Mouse (Mus musculus): ENCODE data around the gene Elk3. TPM values are rescaled to one million over a fixed set of nuclear protein-coding genes. Genes with fewer than 3 reads are reported as not detected.
A peak's percentile ranks its signal among the peaks of the same experiment; 100 is the strongest.

The Elk3 gene
- polyA plus RNA-seq, 1 experiment, result 10.8 TPM

DNA sequence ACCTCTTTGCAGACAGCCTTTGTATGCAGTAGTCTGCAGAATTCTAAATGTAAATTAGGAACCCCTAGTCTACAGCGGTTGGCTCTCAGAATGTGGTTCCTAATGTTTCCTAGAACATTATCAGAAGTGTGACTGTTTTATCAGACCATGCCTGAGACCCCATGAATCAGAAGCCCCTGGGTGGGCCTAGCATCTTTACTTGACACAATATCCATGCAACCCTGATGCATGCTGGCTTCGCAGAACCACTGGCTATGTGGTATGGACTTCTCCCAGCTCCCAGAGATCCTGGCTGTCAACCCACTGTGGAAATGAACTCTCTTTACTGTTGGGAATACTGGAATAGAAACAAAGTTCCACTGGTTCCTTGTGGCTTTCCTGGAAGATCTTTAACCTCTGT, 58.3 kb downstream of the Elk3 start:
- no peak overlapping the region for H3K4me3 ChIP-seq (ENCODE audit: low read depth, low read length)
- TF ChIP-seq CTCF (IDR thresholded peaks at IDR 0.05; ENCODE audit: extremely low read depth, insufficient read length, insufficient replicate concordance, low read depth, low read length), result no peak
- no peak for TF ChIP-seq POLR2A (IDR thresholded peaks at IDR 0.05; ENCODE audit: low read depth, low read length)
- H3K4me1 ChIP-seq (ENCODE audit: control insufficient read depth, insufficient read depth, insufficient read length, low read length), result no peaks in the 10 kb centered on the region
- H3K36me3 ChIP-seq (ENCODE audit: control insufficient read depth, insufficient read depth, low read length), result no peaks in the 10 kb centered on the region
- WGBS, result 96% methylated on average over 2 of the region's 2 CpGs
- H3K27me3 ChIP-seq (ENCODE audit: control insufficient read depth, insufficient read depth, low read length), result no peaks in the 10 kb centered on the region
- H3K27ac ChIP-seq (ENCODE audit: insufficient read depth, low read depth, low read length), result no peak overlapping the region

DNA sequence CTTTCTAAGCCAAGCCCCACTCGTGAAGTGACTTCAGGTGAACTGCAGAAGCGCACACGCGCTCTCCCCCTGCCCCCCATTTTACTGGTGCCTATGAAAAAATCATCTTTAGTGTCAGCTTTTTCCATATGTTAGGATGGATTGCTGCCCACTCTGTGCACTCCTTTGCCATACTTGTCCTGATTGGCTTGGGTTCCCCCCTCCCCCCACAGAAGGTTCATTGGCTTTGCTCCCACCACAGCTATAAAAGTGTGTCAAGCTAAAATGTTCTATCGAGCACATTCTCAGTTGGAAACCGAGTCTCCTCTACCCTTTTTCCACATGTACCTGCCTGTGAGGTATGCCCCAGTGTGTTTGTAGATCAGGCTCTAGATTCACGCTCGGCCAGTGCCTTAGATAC, 59.5 kb downstream of the Elk3 start:
- WGBS, result 69% methylated on average over 8 of the region's 8 CpGs
- no peak for TF ChIP-seq CTCF (IDR thresholded peaks at IDR 0.05; ENCODE audit: extremely low read depth, insufficient read length, insufficient replicate concordance, low read depth, low read length)
- no peak for TF ChIP-seq POLR2A (IDR thresholded peaks at IDR 0.05; ENCODE audit: low read depth, low read length)
- 0 out of 2 replicates have a peak overlapping the region, but pooled peaks have one; percentile 2 for H3K27ac ChIP-seq (ENCODE audit: insufficient read depth, low read depth, low read length)

DNA sequence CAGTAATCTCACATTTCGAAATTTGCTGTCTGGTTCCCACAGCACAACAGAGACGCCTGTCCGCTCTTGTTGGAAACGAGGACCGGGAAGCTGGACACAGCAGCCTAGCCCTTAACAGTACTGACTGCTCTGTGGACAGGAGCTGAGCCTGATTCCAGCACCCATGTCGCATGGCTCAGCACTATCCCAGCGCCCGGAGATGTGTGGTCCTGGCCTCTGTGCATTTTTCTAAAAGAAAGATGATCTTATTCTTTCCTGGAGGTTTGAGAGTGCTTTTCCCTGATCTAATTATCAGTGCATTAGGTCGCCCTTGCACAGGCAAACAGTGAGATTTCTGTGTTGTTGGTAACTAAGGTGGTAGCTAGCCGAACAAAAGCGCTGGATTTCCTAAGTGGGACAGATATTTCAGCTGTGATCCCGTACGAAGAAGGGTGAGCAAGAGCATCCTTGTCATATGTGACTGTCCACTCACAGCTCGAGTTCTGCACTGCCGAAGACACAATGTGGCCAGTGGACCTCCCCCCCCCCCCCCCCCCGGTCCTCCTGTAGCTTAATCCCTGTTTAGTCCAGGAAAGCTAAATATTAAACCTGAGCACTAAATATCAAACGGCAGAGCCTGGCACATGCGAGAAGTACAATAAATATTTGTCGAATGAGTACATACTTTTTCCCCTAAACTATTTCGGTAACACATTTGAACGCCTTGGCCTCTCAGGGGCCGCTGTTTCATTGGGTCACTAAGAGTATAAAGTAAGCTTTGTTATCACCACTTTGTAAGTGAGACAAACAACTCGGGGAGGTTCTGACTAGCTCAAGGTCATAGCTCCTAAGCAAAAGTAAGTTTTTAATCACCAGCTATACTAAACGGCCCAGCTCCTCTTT, 60.3 kb downstream of the Elk3 start:
- H3K4me1 ChIP-seq (ENCODE audit: control insufficient read depth, insufficient read depth, insufficient read length, low read length), result no peaks in the 10 kb centered on the region
- H3K4me3 ChIP-seq (ENCODE audit: low read depth, low read length), result no peak overlapping the region
- H3K36me3 ChIP-seq (ENCODE audit: control insufficient read depth, insufficient read depth, low read length), result no peaks in the 10 kb centered on the region
- H3K27ac ChIP-seq (ENCODE audit: insufficient read depth, low read depth, low read length), result no peak overlapping the region; the same call in 1 of the 2 replicates
- WGBS, result 35% methylated on average over 24 of the region's 24 CpGs
- no peak for TF ChIP-seq POLR2A (IDR thresholded peaks at IDR 0.05; ENCODE audit: low read depth, low read length)
- TF ChIP-seq CTCF (IDR thresholded peaks at IDR 0.05; ENCODE audit: extremely low read depth, insufficient read length, insufficient replicate concordance, low read depth, low read length), result no peak
- no peaks in the 10 kb centered on the region for H3K27me3 ChIP-seq (ENCODE audit: control insufficient read depth, insufficient read depth, low read length)

More for the DNA sequence above, 59.5 kb downstream of the Elk3 start:
- Histone ChIP-seq H3K4me3 (ENCODE audit: low read depth, low read length) (no peak overlapping the region), H3K4me1 (ENCODE audit: control insufficient read depth, insufficient read depth, insufficient read length, low read length) (no peaks in the 10 kb centered on the region), H3K36me3 (ENCODE audit: control insufficient read depth, insufficient read depth, low read length) (no peaks in the 10 kb centered on the region), H3K27me3 (ENCODE audit: control insufficient read depth, insufficient read depth, low read length) (no peaks in the 10 kb centered on the region)

- TF ChIP-seq CTCF (IDR thresholded peaks at IDR 0.05; ENCODE audit: extremely low read depth, insufficient read length, insufficient replicate concordance, low read depth, low read length) (no peak), POLR2A (IDR thresholded peaks at IDR 0.05; ENCODE audit: low read depth, low read length) (no peak)
- no peaks in the 10 kb centered on the region for H3K27me3 ChIP-seq (ENCODE audit: control insufficient read depth, insufficient read depth, low read length)
- no peak overlapping the region for H3K4me3 ChIP-seq (ENCODE audit: low read depth, low read length)
- no peaks in the 10 kb centered on the region for H3K36me3 ChIP-seq (ENCODE audit: control insufficient read depth, insufficient read depth, low read length)
- no peak overlapping the region for H3K27ac ChIP-seq (ENCODE audit: insufficient read depth, low read depth, low read length)
- 72% methylated on average over 7 of the region's 7 CpGs for WGBS
- no peaks in the 10 kb centered on the region for H3K4me1 ChIP-seq (ENCODE audit: control insufficient read depth, insufficient read depth, insufficient read length, low read length)
Measured at GRCm38 (mm10) chr10:93249901-93250300, 61.0 kb downstream of the Elk3 start.

DNA sequence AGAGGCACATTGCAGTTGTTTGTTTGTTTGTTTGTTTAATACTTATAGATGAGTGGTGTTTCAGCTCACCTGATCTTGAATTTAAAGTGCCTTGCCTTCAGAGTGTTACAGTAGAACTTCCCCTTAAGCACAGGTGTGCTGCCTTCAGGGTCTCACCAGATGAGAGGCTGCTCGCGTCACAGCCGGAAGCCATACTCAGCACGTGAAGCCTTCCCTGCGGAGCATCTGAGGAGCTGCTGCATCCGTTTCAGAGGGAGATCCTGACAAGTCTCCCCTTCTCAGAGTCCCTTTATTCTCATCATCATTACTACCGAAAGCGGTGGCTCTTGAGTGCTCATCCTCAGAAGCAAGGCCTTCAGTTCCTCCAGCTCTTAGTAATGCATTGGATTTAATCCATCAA, 62.5 kb downstream of the Elk3 start:
- 94% methylated on average over 8 of the region's 8 CpGs for WGBS
- TF ChIP-seq POLR2A (IDR thresholded peaks at IDR 0.05; ENCODE audit: low read depth, low read length) (no peak), CTCF (IDR thresholded peaks at IDR 0.05; ENCODE audit: extremely low read depth, insufficient read length, insufficient replicate concordance, low read depth, low read length) (no peak)
- H3K27ac ChIP-seq (ENCODE audit: insufficient read depth, low read depth, low read length), result no peak overlapping the region
- H3K27me3 ChIP-seq (ENCODE audit: control insufficient read depth, insufficient read depth, low read length), result no peaks in the 10 kb centered on the region
- H3K4me3 ChIP-seq (ENCODE audit: low read depth, low read length), result no peak overlapping the region
- H3K36me3 ChIP-seq (ENCODE audit: control insufficient read depth, insufficient read depth, low read length), result no peaks in the 10 kb centered on the region
- no peaks in the 10 kb centered on the region for H3K4me1 ChIP-seq (ENCODE audit: control insufficient read depth, insufficient read depth, insufficient read length, low read length)

DNA sequence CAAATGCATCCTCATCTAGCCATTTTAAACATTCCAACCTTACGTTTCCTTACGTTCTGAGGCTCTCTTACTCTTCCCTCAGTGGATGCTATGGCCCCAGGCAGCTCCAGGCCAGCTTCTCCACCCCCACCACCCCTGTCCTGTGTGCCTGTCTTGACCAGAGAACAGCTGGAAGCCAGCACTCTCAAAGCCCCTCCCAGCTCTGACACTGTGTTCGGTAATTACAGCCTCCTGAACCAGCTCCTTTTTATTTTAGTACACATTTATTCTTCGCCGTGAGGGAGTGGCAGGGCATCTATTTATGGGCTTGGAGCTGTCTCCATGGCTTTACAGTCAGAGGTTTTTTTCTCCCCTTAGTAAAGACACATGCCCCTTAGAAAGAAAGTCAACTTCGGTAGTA, 63.0 kb downstream of the Elk3 start:
- no peaks in the 10 kb centered on the region for H3K4me1 ChIP-seq (ENCODE audit: control insufficient read depth, insufficient read depth, insufficient read length, low read length)
- 53% methylated on average over 6 of the region's 6 CpGs for WGBS
- no peaks in the 10 kb centered on the region for H3K36me3 ChIP-seq (ENCODE audit: control insufficient read depth, insufficient read depth, low read length)
- H3K27ac ChIP-seq (ENCODE audit: insufficient read depth, low read depth, low read length), result no peak overlapping the region; the same call in 1 of the 2 replicates
- no peak overlapping the region for H3K4me3 ChIP-seq (ENCODE audit: low read depth, low read length)
- no peaks in the 10 kb centered on the region for H3K27me3 ChIP-seq (ENCODE audit: control insufficient read depth, insufficient read depth, low read length)
- TF ChIP-seq POLR2A (IDR thresholded peaks at IDR 0.05; ENCODE audit: low read depth, low read length), result no peak
- no peak for TF ChIP-seq CTCF (IDR thresholded peaks at IDR 0.05; ENCODE audit: extremely low read depth, insufficient read length, insufficient replicate concordance, low read depth, low read length)

DNA sequence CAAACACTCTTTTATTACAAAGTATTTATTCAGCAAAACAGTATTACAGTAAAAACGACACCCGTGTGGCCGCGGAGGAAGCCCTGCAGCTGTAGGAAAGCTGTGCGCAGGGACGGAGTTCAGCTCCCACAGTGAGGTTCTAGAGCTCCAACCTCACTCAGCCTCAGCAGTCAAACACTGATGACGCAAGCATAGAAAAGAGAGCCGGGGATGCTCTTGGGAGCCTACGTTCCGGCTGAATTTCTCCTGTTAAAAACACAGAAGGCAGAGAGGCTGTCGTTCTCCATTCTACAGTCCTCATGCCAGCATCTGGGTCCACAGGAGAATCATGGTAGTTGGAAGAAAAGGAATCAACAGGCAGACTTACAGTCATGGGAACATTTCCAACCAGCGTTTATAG, 63.5 kb downstream of the Elk3 start:
- 74% methylated on average over 12 of the region's 12 CpGs for WGBS
- Histone ChIP-seq H3K4me3 (ENCODE audit: low read depth, low read length) (no peak overlapping the region), H3K27ac (ENCODE audit: insufficient read depth, low read depth, low read length) (no peak overlapping the region; the same call in 1 of the 2 replicates), H3K36me3 (ENCODE audit: control insufficient read depth, insufficient read depth, low read length) (no peaks in the 10 kb centered on the region), H3K27me3 (ENCODE audit: control insufficient read depth, insufficient read depth, low read length) (no peaks in the 10 kb centered on the region), H3K4me1 (ENCODE audit: control insufficient read depth, insufficient read depth, insufficient read length, low read length) (no peaks in the 10 kb centered on the region)
- no peak for TF ChIP-seq CTCF (IDR thresholded peaks at IDR 0.05; ENCODE audit: extremely low read depth, insufficient read length, insufficient replicate concordance, low read depth, low read length)
- no peak for TF ChIP-seq POLR2A (IDR thresholded peaks at IDR 0.05; ENCODE audit: low read depth, low read length)

Data from small intestine, adult 2 months (tissue).